Mouse (Mus musculus) cerebral cortex, adult 2 months (tissue): ENCODE measurements around the gene Mrpl35.

Experiments
- WGBS: fragments of 180-500 bp; shearing (Covaris S2); methylation state at CpG from one replicate; pipeline ENCODE4 v1.1.7; 2018; 5-methylcytosine and 5-hydroxymethylcytosine counted together

Mrpl35 gene

GRCm38 (mm10) chr6:71799391-71799790 lies 27.4 kb downstream of the Mrpl35 start:
- 63% methylated on average over 3 of the region's 3 CpGs for WGBS

- WGBS, result 71% methylated on average over 6 of the region's 6 CpGs
Measured at GRCm38 (mm10) chr6:71791771-71792170, 35.0 kb downstream of the Mrpl35 start.

GRCm38 (mm10) chr6:71788348-71788747 lies 38.4 kb downstream of the Mrpl35 start:
- 90% methylated on average over 9 of the region's 9 CpGs for WGBS

GRCm38 (mm10) chr6:71783165-71783564 lies 43.6 kb downstream of the Mrpl35 start:
- WGBS, result 68% methylated on average over 5 of the region's 5 CpGs

- 64% methylated on average over 7 of the region's 7 CpGs for WGBS
Measured at GRCm38 (mm10) chr6:71780431-71780830, 46.3 kb downstream of the Mrpl35 start.

GRCm38 (mm10) chr6:71779831-71780230 lies 46.9 kb downstream of the Mrpl35 start:
- WGBS, result 57% methylated on average over 2 of the region's 2 CpGs

- WGBS, result 52% methylated on average over 5 of the region's 5 CpGs
Measured at GRCm38 (mm10) chr6:71778016-71778415, 48.8 kb downstream of the Mrpl35 start.

GRCm38 (mm10) chr6:71772636-71773208 lies 54.0 kb downstream of the Mrpl35 start:
- 45% methylated on average over 7 of the region's 7 CpGs for WGBS

- WGBS, result 43% methylated on average over 6 of the region's 6 CpGs
Measured at GRCm38 (mm10) chr6:71772156-71772555, 54.6 kb downstream of the Mrpl35 start.

GRCm38 (mm10) chr6:71771282-71771681 lies 55.5 kb downstream of the Mrpl35 start:
- WGBS, result 92% methylated on average over 4 of the region's 4 CpGs

- 89% methylated on average over 4 of the region's 4 CpGs for WGBS
Measured at GRCm38 (mm10) chr6:71770856-71771255, 55.9 kb downstream of the Mrpl35 start.

GRCm38 (mm10) chr6:71769901-71770690 lies 56.7 kb downstream of the Mrpl35 start:
- WGBS, result 64% methylated on average over 12 of the region's 12 CpGs

GRCm38 (mm10) chr6:71767761-71768160 lies 59.0 kb downstream of the Mrpl35 start:
- 85% methylated on average over 4 of the region's 4 CpGs for WGBS
